Mouse (Mus musculus) left cerebral cortex, postnatal 25 days (tissue): Measurements from ENCODE around the gene Rexo1. TPM values are rescaled to one million over a fixed set of nuclear protein-coding genes. Genes with fewer than 3 reads are reported as not detected.

Experiments
- DNase-seq, 2 experiments: peaks; one replicate each; pipeline ENCODE4 v3.0.0; 2022; ENCODE audit warnings: low spot score in 2 of 2, mixed read lengths in 1 of 2
- intact Hi-C: fragments of 180-260 bp; cut with DNase I; formaldehyde crosslinking; loops from one replicate; pipeline ENCODE4 v1.15.1; 2025
- total RNA-seq, 2 experiments: library from RNA; stranded (reverse); gene quantifications; 2 replicates each; pipeline ENCODE4 v1.2.3; 2021

Rexo1 gene
- total RNA-seq, 2 experiments from 2014 or later, result 44.8 to 45.7 TPM

DNA sequence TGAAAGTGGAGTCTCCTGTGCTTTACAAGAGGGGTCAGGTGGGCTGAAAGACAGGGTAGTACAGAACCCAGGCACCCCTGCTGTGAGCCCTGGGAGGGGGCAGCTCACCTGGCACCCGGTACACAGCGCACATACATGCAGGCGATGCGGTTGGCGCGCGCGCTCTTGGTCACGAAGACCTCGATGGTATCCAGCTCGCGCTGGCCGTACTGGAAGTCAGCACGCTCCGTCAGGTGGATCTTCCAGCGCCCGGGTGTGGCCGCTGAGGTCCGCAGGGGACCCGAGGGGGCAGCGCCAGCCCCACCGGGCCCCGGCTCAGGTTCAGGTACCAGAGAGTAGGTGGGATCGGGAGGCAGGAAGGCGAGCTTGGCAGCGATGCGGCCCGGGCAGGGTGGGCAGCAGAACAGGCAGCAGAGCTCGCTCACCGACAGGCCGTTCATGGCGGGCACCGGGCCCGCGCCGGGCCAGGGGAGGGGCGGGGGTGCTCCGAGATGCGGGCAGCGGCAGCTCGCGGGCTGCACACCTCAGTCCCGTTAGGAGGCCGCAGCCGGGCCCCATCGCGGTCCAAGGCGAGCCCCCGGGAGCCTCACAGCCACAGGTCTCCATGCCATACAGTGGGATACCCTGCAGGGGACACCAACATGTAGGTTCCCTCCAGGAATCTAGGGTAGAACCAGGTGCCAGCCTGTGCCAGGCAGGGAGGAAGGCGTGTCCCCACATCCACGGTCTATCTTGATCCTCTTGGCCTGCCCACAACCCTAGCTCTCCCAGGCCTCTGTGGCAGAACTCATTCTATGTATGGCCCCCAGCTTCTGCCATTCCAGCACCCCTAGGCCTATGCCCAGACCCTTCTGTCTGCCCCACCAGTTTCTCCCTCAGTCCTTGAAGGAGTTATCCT lies 25.3 kb upstream of the Rexo1 start:
- intact Hi-C loops, result loop anchor here (5.0 kb wide), 1 partner anchor 91 kb away; the partner anchor contains the start of gene Mknk2
- DNase-seq, result no peak

GRCm38 (mm10) chr10:80585581-80585980 lies 24.2 kb upstream of the Rexo1 start:
- no peak for DNase-seq

DNA sequence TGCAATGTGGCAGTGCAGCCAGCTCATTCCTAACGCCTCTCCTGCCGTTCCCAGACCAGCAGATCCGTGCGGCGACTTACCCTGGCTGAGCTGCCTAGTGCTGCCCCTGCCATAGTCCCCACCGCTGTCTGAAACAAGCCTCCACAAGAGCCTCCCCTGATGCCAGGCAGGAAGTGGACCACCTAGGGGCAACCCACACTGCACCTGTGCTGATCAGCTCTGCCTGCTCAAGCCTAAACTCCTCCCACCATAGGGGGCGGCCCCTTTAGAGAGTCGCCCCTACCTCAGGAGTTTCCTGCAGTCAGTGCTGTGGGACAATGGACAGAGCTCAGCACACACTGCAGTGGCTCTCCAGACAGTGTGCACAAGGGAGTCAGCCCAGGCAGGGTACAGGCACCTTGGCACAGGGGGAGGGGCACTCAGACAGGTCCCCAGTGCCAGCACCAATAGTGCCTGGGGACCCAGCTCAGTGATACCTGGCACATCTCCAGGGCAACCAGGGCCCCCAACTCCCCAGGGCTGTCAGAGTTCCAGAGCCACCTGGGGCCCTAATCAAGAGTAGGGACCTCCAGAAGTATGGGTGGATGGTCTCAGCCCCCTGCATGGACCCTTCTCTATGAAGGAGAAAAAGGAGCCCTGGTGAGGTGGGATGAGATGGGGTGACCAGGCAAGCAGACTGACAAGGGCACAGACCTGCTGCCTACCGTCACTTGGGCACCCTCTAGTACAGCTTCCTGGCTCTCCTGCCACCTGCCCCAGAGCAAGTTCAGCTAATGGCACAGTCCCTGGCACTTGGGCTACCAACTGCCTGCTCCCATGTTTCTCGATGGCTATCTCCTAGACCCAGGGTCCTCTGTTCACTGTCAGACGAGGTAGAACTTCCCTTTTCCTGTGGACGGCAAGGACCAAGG lies 23.5 kb upstream of the Rexo1 start:
- intact Hi-C loops, result loop anchor here (5.0 kb wide), 1 partner anchor 92 kb away; the partner anchor contains the start of gene Mknk2
- peak in 1 of 2 experiments; percentile 1 for DNase-seq

More at GRCm38 (mm10) chr10:80585581-80585980, 24.2 kb upstream of the Rexo1 start:
- intact Hi-C loops, result loop anchor here (5.0 kb wide), 1 partner anchor 92 kb away; the partner anchor contains the start of gene Mknk2

- DNase-seq, result peak in 1 of 2 experiments; percentile 8
These were observed 22.7 kb upstream of the Rexo1 start for GRCm38 (mm10) chr10:80584045-80584488.

DNA sequence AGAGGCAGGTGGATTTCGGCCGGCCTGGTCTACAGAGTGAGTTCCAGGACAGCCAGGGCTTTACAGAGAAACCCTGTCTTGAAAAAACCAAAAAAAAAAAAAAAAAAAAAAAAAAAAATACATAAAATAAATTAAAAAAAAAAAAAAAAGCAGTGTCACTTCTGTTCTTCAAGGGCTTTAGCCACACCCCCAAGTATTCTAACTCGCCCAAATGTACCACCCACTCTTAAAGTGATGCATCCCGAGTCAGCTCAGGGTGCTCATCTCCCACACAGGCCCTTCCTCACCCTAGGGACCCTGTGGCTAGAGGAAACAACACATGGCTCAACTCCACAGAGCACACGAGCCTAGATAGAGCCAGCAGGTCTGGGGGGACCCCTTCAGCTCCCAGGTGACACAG lies 21.7 kb upstream of the Rexo1 start:
- peak in 1 of 2 experiments; percentile 23 for DNase-seq
- intact Hi-C loops, result no loop called here

More at GRCm38 (mm10) chr10:80584045-80584488, 22.7 kb upstream of the Rexo1 start:
- intact Hi-C loops, result no loop called here

- intact Hi-C loops, result loop anchor here (5.0 kb wide), 1 partner anchor 78 kb away; the partner anchor contains the start of gene Btbd2
- DNase-seq, result peak in 1 of 2 experiments; percentile 60
These were observed 17.6 kb upstream of the Rexo1 start for GRCm38 (mm10) chr10:80578911-80579310.

DNA sequence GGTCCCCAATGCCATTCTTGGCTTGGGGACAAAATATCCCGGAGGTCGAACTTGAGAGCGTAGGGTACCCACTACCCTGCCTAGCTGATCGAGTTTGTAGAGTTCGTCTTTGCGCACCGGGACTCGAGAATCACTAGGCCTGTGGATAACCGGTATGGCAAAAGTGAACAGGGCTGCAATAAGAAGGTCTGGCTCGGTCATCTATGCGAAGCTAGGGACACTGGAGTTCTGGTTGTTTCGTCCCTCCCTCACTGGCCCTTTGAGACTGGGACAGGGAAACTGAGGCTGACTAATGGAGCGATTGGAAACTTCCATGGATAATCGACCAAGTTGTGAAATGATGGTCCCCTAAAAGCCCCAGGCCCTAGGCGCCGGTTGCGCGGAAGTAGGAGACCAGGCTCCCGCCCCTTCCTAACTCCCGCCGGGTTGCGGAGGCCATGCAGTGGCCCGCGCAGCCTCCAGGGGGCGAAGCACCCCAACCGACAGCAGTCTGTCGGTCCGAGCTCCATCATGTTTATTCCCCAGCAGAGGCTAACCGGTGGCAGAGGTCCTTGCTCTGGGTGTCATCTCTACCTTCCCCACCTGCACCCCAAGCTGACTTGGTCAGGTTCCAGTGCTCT lies 16.9 kb upstream of the Rexo1 start:
- DNase-seq, result peak in 1 of 2 experiments; percentile 57
- intact Hi-C loops, result loop anchor here (5.0 kb wide), 1 partner anchor 79 kb away; the partner anchor contains the start of gene Btbd2

- intact Hi-C loops, result loop anchor here (2.0 to 5.0 kb wide), 2 partner anchors 45 to 80 kb away; partner anchors contain the start of genes Btbd2 and Csnk1g2
These were observed 16.1 kb upstream of the Rexo1 start, which contains the start of gene Klf16 for GRCm38 (mm10) chr10:80577195-80578130. Klf16 (minus strand) TSS chr10:80577321.

GRCm38 (mm10) chr10:80576351-80577194 lies 15.2 kb upstream of the Rexo1 start:
- intact Hi-C loops, result loop anchor here (2.0 to 5.0 kb wide), 2 partner anchors 46 to 81 kb away; partner anchors contain the start of genes Btbd2 and Csnk1g2

More at GRCm38 (mm10) chr10:80577195-80578130, 16.1 kb upstream of the Rexo1 start, which contains the start of gene Klf16:
- peak; percentile 96 to 97 for DNase-seq

GRCm38 (mm10) chr10:80575925-80576324 lies 14.6 kb upstream of the Rexo1 start:
- intact Hi-C loops, result loop anchor here (2.0 to 5.0 kb wide), 2 partner anchors 47 to 81 kb away; partner anchors contain the start of genes Btbd2 and Csnk1g2
- DNase-seq, result no peak

More at GRCm38 (mm10) chr10:80576351-80577194, 15.2 kb upstream of the Rexo1 start:
- peak in 1 of 2 experiments; percentile 31 for DNase-seq

DNA sequence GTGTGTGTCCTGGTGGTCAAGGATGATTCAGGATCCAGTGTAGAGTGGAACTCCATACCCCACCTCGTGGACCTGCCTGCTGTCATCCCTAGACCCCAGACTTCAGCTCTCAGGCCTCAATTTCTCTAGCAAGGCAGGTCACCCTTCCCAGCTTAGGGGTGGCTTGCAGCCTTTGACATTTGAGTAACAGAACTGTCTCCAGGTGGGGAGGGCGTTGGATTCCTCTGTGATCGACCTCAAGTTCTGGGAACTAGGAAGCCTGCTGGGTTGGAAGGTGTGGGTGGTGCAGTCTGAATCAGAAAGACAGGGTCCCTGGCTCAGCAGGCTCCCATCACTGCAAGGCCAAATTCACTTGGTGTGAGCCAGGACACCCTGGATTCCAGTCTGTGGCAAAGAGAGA lies 13.5 kb upstream of the Rexo1 start:
- DNase-seq, result peak in 1 of 2 experiments; percentile 43
- intact Hi-C loops, result loop anchor here (5.0 kb wide), 1 partner anchor 82 kb away; the partner anchor contains the start of gene Btbd2

DNA sequence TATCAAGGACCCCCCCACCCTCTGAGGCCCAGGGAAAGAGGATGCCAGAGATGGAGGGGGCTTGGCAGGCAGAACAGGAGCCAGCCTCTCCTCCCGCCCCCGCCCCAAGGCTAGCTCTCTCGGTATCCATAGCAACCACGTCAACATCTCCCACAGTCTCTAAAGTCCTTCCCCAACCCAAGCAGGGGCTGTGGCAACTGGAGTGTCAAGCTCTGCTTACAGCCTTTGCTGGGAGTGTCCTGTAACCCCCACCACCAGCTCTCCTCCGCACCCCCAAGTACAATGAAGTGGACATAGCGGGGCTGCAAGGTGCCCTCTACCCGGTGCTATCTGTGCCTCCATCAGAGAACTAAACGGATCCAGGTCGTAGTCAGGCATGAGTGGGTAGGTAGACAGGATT lies 12.6 kb upstream of the Rexo1 start:
- intact Hi-C loops, result no loop called here
- DNase-seq, result peak in 1 of 2 experiments; percentile 83

DNA sequence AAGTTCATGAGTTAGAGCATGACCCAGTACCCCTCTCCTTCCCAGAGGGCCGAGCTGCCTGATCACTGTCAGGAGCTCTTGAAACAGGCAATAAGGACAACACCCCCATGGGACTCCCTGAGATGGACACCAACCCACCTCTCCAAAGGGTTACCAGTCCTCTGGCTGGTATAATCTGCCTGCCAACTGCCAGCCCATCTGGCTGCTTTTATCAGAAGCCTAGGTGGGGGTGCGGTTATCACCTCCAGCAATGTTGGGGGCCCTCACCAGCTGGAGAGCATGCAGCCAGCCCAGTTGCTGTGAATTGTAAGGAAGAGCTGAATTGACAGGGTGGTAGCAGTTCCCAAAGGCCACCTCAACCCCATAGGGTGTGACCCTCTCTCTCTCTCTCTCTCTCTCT lies 11.1 kb upstream of the Rexo1 start:
- DNase-seq, result no peak
- intact Hi-C loops, result no loop called here

- DNase-seq, result no peak
- intact Hi-C loops, result no loop called here
These were observed 9.8 kb upstream of the Rexo1 start for GRCm38 (mm10) chr10:80570871-80571836.

DNA sequence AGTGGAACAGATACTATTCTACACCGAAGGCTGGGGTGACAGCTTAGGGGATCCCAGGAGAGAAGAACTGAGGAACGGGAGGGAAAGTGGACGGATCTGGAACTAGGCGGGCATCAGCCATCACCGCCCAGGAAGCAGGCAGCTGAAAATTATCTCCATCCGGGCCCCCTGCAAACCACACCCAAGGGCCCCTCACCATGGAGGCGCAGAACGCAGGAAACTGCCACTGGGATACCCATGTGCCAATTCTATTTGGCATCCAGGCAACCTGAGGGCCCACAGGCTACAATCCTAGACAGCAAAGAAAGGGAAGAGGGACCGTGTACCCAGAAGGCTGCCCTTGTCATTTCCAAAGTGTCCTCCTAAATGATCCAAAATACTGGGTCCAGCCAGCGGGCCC lies 9.1 kb upstream of the Rexo1 start:
- intact Hi-C loops, result no loop called here
- DNase-seq, result no peak
